Mouse (Mus musculus) forebrain, postnatal 0 days (tissue): ENCODE data around the gene Sh3pxd2a. TPM values are rescaled to one million over a fixed set of nuclear protein-coding genes. Genes with fewer than 3 reads are reported as not detected.
A peak's percentile ranks its signal among the peaks of the same experiment; 100 is the strongest.

Source experiments
- ATAC-seq: fragments of 200-750 bp; cut with Nextera tagmentation; 2 replicates; pipeline ENCODE4 v1.8.0; 2017; ENCODE audit warnings: mild to moderate bottlenecking, moderate library complexity
- DNase-seq: peaks from one replicate; pipeline ENCODE4 v3.0.0-alpha.2; 2015
- H3K27ac ChIP-seq: fragments of 300-500 bp; sonication (generic); 2 replicates; pipeline ENCODE4 v1.5.1; 2014; ENCODE audit warnings: low read depth, mild to moderate bottlenecking, antibody characterized with exemption, low read length, moderate library complexity, mixed read lengths
- H3K27me3 ChIP-seq: fragments of 300-500 bp; sonication (generic); 2 replicates; pipeline ENCODE4 v1.6.1; 2014; ENCODE audit warnings: mild to moderate bottlenecking, low read length, mixed read lengths; ENCODE audit not compliant: insufficient read depth
- H3K36me3 ChIP-seq: fragments of 300-500 bp; sonication (generic); 2 replicates; pipeline ENCODE4 v1.6.1; 2014; ENCODE audit warnings: mild to moderate bottlenecking, moderate library complexity; ENCODE audit not compliant: insufficient read depth
- H3K4me1 ChIP-seq: fragments of 300-500 bp; sonication (generic); 2 replicates; pipeline ENCODE4 v1.6.1; 2014; ENCODE audit warnings: antibody characterized with exemption; ENCODE audit not compliant: insufficient read depth
- H3K4me2 ChIP-seq: fragments of 300-500 bp; sonication (generic); 2 replicates; pipeline ENCODE4 v1.6.1; 2014; ENCODE audit warnings: low read depth, mild to moderate bottlenecking, moderate library complexity
- H3K4me3 ChIP-seq: fragments of 300-500 bp; sonication (generic); 2 replicates; pipeline ENCODE4 v1.5.1; 2014; ENCODE audit warnings: low read depth, low read length, mixed read lengths
- H3K9ac ChIP-seq: fragments of 300-500 bp; sonication (generic); 2 replicates; pipeline ENCODE4 v1.6.1; 2014; ENCODE audit warnings: mild to moderate bottlenecking
- H3K9me3 ChIP-seq: fragments of 300-500 bp; sonication (generic); 2 replicates; pipeline ENCODE4 v1.6.1; 2016; ENCODE audit warnings: low read length
- CTCF ChIP-seq: sonication (generic); IDR thresholded peaks from 2 replicates; pipeline ENCODE4 v1.5.1; 2016; ENCODE audit warnings: antibody characterized with exemption, control low read depth, low read depth
- WGBS: fragments of 180-500 bp; shearing (Covaris S2); extraction: QIAGEN DNeasy Blood & Tissue Kit; methylation state at CpG from one replicate; pipeline ENCODE4 v1.1.7; 2014; 5-methylcytosine and 5-hydroxymethylcytosine counted together
- polyA plus RNA-seq: library from polyadenylated mRNA; unstranded; fragments of >200 nt; fragmentation: Nextera tagmentation; extraction: Ambion mirVana; gene quantifications from 2 replicates; pipeline ENCODE4 v1.2.1, GENCODE M21; 2015
- total RNA-seq: library from RNA; depleted of rRNA; stranded (reverse); fragments of >200 nt; gene quantifications from 2 replicates; pipeline ENCODE4 v1.2.3, GENCODE M21; 2014

The Sh3pxd2a gene
- total and polyA plus RNA-seq, 2 experiments from 2014 or later = 1.2 to 20.8 TPM

- ATAC-seq (no peak), DNase-seq (no peak)
- TF ChIP-seq CTCF = no peak
- Histone ChIP-seq H3K4me1 (0 out of 2 replicates have a peak, but pooled peaks cover 4% of the 10 kb centered on the region), H3K9ac (no peak overlapping the region), H3K4me2 (peak overlapping the region; percentile 29), H3K4me3 (no peak overlapping the region), H3K27ac (no peak overlapping the region), H3K27me3 (no peaks in the 10 kb centered on the region), H3K9me3 (no peaks in the 10 kb centered on the region), H3K36me3 (no peaks in the 10 kb centered on the region)
- 29% methylated on average over 3 of the region's 3 CpGs for WGBS
These were observed 9.3 kb upstream of the Sh3pxd2a start for GRCm38 (mm10) chr19:47473453-47473852.

- Histone ChIP-seq H3K9ac (no peak overlapping the region), H3K27ac (no peak overlapping the region), H3K4me2 (peak overlapping the region; percentile 29), H3K4me3 (no peak overlapping the region), H3K4me1 (0 out of 2 replicates have a peak, but pooled peaks cover 4% of the 10 kb centered on the region), H3K27me3 (no peaks in the 10 kb centered on the region), H3K36me3 (no peaks in the 10 kb centered on the region), H3K9me3 (no peaks in the 10 kb centered on the region)
- WGBS = 12% methylated on average over 15 of the region's 15 CpGs
- no peak for TF ChIP-seq CTCF
- DNase-seq (peak; percentile 24), ATAC-seq (peak; percentile 54)
These were observed 8.7 kb upstream of the Sh3pxd2a start for GRCm38 (mm10) chr19:47472881-47473400.

DNA sequence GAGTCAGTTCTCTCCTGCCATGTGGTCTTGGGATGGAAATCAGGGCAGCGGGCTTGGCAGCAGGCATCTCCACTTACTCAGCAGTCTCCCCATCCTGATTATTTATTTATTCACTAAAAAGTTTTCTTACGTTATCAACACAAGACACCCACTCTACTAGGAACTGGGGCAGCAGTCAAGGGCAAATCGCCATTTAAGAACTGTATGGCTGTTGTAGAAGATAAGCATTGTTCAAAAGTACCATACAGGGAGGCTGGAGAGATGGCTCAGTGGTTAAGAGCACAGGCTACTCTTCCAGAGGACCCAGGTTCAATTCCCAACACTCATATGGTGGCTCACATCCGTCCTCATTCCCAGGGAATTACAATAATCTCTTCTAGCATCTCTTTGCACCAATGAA lies 7.6 kb upstream of the Sh3pxd2a start:
- TF ChIP-seq CTCF = no peak
- H3K27ac ChIP-seq = no peak overlapping the region
- H3K4me3 ChIP-seq = no peak overlapping the region
- H3K9ac ChIP-seq = no peak overlapping the region
- H3K9me3 ChIP-seq = no peaks in the 10 kb centered on the region
- H3K27me3 ChIP-seq = no peaks in the 10 kb centered on the region
- no peaks in the 10 kb centered on the region for H3K36me3 ChIP-seq
- WGBS = 82% methylated on average over 4 of the region's 4 CpGs
- ATAC-seq = no peak
- 0 out of 2 replicates have a peak, but pooled peaks cover 4% of the 10 kb centered on the region for H3K4me1 ChIP-seq
- no peak for DNase-seq
- no peak overlapping the region for H3K4me2 ChIP-seq

GRCm38 (mm10) chr19:47468750-47469149 lies 4.5 kb upstream of the Sh3pxd2a start:
- WGBS = 33% methylated on average over 3 of the region's 3 CpGs
- no peak for TF ChIP-seq CTCF

GRCm38 (mm10) chr19:47466775-47467174 lies 2.6 kb upstream of the Sh3pxd2a start:
- Histone ChIP-seq H3K36me3 (no peaks in the 10 kb centered on the region), H3K9ac (no peak overlapping the region), H3K4me3 (no peak overlapping the region), H3K27me3 (no peaks in the 10 kb centered on the region), H3K9me3 (no peaks in the 10 kb centered on the region), H3K4me2 (no peak overlapping the region), H3K4me1 (0 out of 2 replicates have a peak, but pooled peaks cover 7% of the 10 kb centered on the region), H3K27ac (no peak overlapping the region)
- no peak for ATAC-seq
- WGBS = 81% methylated on average over 8 of the region's 8 CpGs
- no peak for TF ChIP-seq CTCF
- no peak for DNase-seq

More at GRCm38 (mm10) chr19:47468750-47469149, 4.5 kb upstream of the Sh3pxd2a start:
- H3K36me3 ChIP-seq = no peaks in the 10 kb centered on the region
- no peaks in the 10 kb centered on the region for H3K27me3 ChIP-seq
- no peak overlapping the region for H3K4me2 ChIP-seq
- no peak overlapping the region for H3K27ac ChIP-seq
- DNase-seq (no peak), ATAC-seq (no peak)
- H3K4me3 ChIP-seq = no peak overlapping the region
- no peak overlapping the region for H3K9ac ChIP-seq
- H3K9me3 ChIP-seq = no peaks in the 10 kb centered on the region
- H3K4me1 ChIP-seq = 0 out of 2 replicates have a peak, but pooled peaks cover 4% of the 10 kb centered on the region

DNA sequence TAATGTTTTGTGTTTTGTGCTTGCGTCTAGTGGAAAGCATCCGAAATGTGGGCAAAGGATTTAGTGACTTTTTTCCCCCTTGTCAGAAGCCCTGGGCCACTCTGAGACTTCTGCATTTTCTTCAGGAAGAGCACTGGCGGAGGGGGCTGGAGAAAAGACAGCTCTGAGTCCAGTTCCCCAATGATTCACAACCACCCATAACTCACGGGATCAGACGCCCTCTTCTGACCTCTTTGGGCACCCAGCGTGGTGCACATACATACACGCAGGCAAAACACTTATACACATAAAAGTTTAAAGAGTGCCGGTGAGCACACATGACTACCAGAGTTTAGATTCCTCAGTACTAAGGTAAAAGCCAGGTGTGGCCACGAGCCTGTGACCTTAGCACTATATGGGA lies 1.3 kb upstream of the Sh3pxd2a start:
- no peak for ATAC-seq
- H3K27me3 ChIP-seq = no peaks in the 10 kb centered on the region
- H3K9me3 ChIP-seq = no peaks in the 10 kb centered on the region
- WGBS = 76% methylated on average over 9 of the region's 9 CpGs
- DNase-seq = no peak
- 0 out of 2 replicates have a peak, but pooled peaks cover 7% of the 10 kb centered on the region for H3K4me1 ChIP-seq
- no peak overlapping the region for H3K4me3 ChIP-seq
- H3K36me3 ChIP-seq = no peaks in the 10 kb centered on the region
- no peak overlapping the region for H3K27ac ChIP-seq
- no peak overlapping the region for H3K4me2 ChIP-seq
- no peak overlapping the region for H3K9ac ChIP-seq
- no peak for TF ChIP-seq CTCF

- Histone ChIP-seq H3K4me3 (peak overlapping the region; percentile 85), H3K27me3 (no peaks in the 10 kb centered on the region), H3K9ac (peak overlapping the region; percentile 71), H3K4me1 (0 out of 2 replicates have a peak, but pooled peaks cover 7% of the 10 kb centered on the region), H3K9me3 (no peaks in the 10 kb centered on the region), H3K4me2 (peak overlapping the region; percentile 72), H3K27ac (peak overlapping the region; percentile 70), H3K36me3 (no peaks in the 10 kb centered on the region)
- ATAC-seq (peak; percentile 73), DNase-seq (peak; percentile 78)
- 2% methylated on average over 42 of the region's 46 CpGs for WGBS
- TF ChIP-seq CTCF = peak; percentile 70
These were observed 431 bp downstream of the Sh3pxd2a start for GRCm38 (mm10) chr19:47463636-47464303.
